Comparison of ENCODE assay signal across 12 mouse cellular contexts in genomic region chr5:110439565-110440310, GRCm38 (mm10). TPM values are rescaled to one million over a fixed set of nuclear protein-coding genes. Genes with fewer than 3 reads are reported as not detected.
DNase-seq lines count a peak whose midpoint lies in the region; ATAC-seq lines count a peak whose summit lies in the region.
"Had no signal": no experiment of that assay in that cellular context is flagged by ENCODE, and none has a peak within 500 bp of the region (broad histone marks: within the 10 kb centered on the region; RNA-seq: fewer than 3 reads in every experiment).

No protein-coding gene starts in this region.

- no peaks in the 10 kb centered on the region for H3K9me3 ChIP-seq in hindbrain, embryonic 10.5 days
- H3K9me3 ChIP-seq: liver, embryonic 15.5 days; neural tube, embryonic 12.5 days had no signal

- H3K27me3 ChIP-seq in hindbrain, embryonic 10.5 days (ENCODE audit: insufficient read depth, poor library complexity, severe bottlenecking) = no peaks in the 10 kb centered on the region
- H3K27me3 ChIP-seq: liver, embryonic 15.5 days; neural tube, embryonic 12.5 days; Patski had no signal

- H3K27ac ChIP-seq in hindbrain, embryonic 10.5 days = no peak overlapping the region
- H3K27ac ChIP-seq: layer of hippocampus, adult 2 months; liver, embryonic 15.5 days; neural tube, embryonic 12.5 days had no signal

- no peaks in the 10 kb centered on the region for H3K36me3 ChIP-seq in hindbrain, embryonic 10.5 days
- H3K36me3 ChIP-seq: neural tube, embryonic 12.5 days had no signal

- ATAC-seq in monocyte, adult 5-6 weeks (replicated peaks; ENCODE audit: insufficient number of reproducible peaks, low FRiP score, low TSS enrichment, poor library complexity, severe bottlenecking) = no peak
- ATAC-seq: Patski had no signal

- no peak overlapping the region for H3K4me3 ChIP-seq in hindbrain, embryonic 10.5 days
- H3K4me3 ChIP-seq: layer of hippocampus, adult 2 months; liver, embryonic 15.5 days; neural tube, embryonic 12.5 days had no signal

- WGBS in hindbrain, embryonic 10.5 days = 83% methylated on average over 3 of the region's 3 CpGs

- peaks cover 48% of the 10 kb centered on the region for H3K4me1 ChIP-seq in hindbrain, embryonic 10.5 days (replicated peaks)

- DNase-seq in adrenal gland, adult (ENCODE audit: inconsistent age in 2 of 2, low spot score in 1 of 2) = peak; percentile 52 to 84
- no peak for DNase-seq in adrenal gland, adult 8-10 months
- peak; percentile 33 for DNase-seq in ovary, postnatal 14 days (ENCODE audit: low spot score)
- DNase-seq in ovary, postnatal 10 days (ENCODE audit: low spot score) = no peak
- DNase-seq in kidney, postnatal 14 days = peak; percentile 76
- no peak for DNase-seq in right cerebral cortex, postnatal 14 days
- no peak for DNase-seq in hindbrain, embryonic 10.5 days (ENCODE audit: low spot score)

RNA-seq across cellular contexts. Expression of gene Fbrsl1, which starts 8.6 kb away (rescaled TPM):
- total RNA-seq in adrenal gland, adult 8-10 months (2022) = 10 to 100 TPM; 62.7 to 87.3 (median 75.5) TPM
- 14.9 and 19.2 TPM in 2 replicates for polyA plus RNA-seq in hindbrain, embryonic 10.5 days (2016; fragmentation: Nextera tagmentation; extraction: Ambion mirVana)
- total RNA-seq in monocyte, adult 5-6 weeks (2017) = 18.6 to 30.8 TPM (median 22.1 TPM) in 3 replicates

Comparison
In these comparisons a context has a peak if more than half of its experiments do, and no peak if none do; other contexts are left out.
1. DNase-seq: peak in adrenal gland, adult (2 of 2), ovary, postnatal 14 days (single experiment) and kidney, postnatal 14 days (single experiment); none in adrenal gland, adult 8-10 months (single experiment), ovary, postnatal 10 days (single experiment), right cerebral cortex, postnatal 14 days (single experiment) and hindbrain, embryonic 10.5 days (single experiment).